In the genomic region with DNA sequence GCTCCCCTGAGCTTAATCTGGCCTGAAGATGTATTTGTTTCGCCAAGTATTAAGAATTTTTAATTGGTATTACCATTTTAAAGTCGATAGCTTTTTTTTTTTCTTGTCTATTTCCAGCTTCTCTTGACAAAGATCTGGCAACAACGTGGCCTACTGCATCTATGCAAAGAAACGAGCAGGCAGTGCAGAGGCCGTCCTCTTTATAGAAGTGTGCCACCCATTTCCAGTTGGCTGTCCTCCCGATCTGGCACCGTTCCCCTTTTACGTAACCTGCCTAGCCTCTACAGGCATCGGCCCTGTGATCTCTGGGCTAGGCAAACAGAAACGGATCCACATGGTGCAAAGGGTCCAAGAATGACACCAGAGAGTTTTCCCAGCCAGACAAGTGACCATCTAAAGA, we compare ENCODE assay signal across 9 mouse cellular contexts. TPM values are rescaled to one million over a fixed set of nuclear protein-coding genes. Genes with fewer than 3 reads are reported as not detected.
DNase-seq lines count a peak whose midpoint lies in the region; ATAC-seq and TF ChIP-seq lines count a peak whose summit lies in the region.
"Had no signal": no experiment of that assay in that cellular context is flagged by ENCODE, and none has a peak within 500 bp of the region (broad histone marks: within the 10 kb centered on the region; RNA-seq: fewer than 3 reads in every experiment).

No protein-coding gene starts in this region.

- no peak overlapping the region for H3K9ac ChIP-seq in forebrain, embryonic 16.5 days (replicated peaks; ENCODE audit: low read depth, low read length)
- H3K9ac ChIP-seq: embryonic facial prominence, embryonic 12.5 days had no signal

- no peaks in the 10 kb centered on the region for H3K36me3 ChIP-seq in thymus, adult 2 months (ENCODE audit: control insufficient read depth, insufficient read depth, low read length)
- no peaks in the 10 kb centered on the region for H3K36me3 ChIP-seq in forebrain, embryonic 16.5 days (ENCODE audit: control insufficient read depth, insufficient read depth)
- H3K36me3 ChIP-seq: embryonic facial prominence, embryonic 12.5 days had no signal

- no peaks in the 10 kb centered on the region for H3K9me3 ChIP-seq in forebrain, embryonic 16.5 days (ENCODE audit: control insufficient read depth, low read length)
- H3K9me3 ChIP-seq: embryonic facial prominence, embryonic 12.5 days had no signal

- peak; percentile 10 for DNase-seq in thymus, postnatal 0 days (ENCODE audit: low spot score)
- DNase-seq in thymus, adult 2 months = no peak
- peak; percentile 92 to 95 for DNase-seq in cerebellum, adult 18-20 months
- peak; percentile 86 for DNase-seq in heart, adult 8-10 months (ENCODE audit: low spot score)
- DNase-seq in layer of hippocampus, postnatal 25 days (ENCODE audit: extremely low spot score in 1 of 2, low spot score in 1 of 2) = peak; percentile 14 to 50
- DNase-seq in lung, postnatal 25 days (ENCODE audit: low spot score) = peak; percentile 93
- DNase-seq in spleen, postnatal 10 days (ENCODE audit: low spot score in 2 of 2) = peak; percentile 53 to 84

- no peak for ATAC-seq in forebrain, embryonic 16.5 days

- H3K27ac ChIP-seq in thymus, adult 2 months (ENCODE audit: control insufficient read depth, insufficient read depth, low read length) = no peak overlapping the region
- no peak overlapping the region for H3K27ac ChIP-seq in forebrain, embryonic 16.5 days (ENCODE audit: low read length)
- H3K27ac ChIP-seq: embryonic facial prominence, embryonic 12.5 days had no signal

- no peak for TF ChIP-seq CTCF in thymus, adult 2 months (IDR thresholded peaks at IDR 0.05; ENCODE audit: borderline replicate concordance, control insufficient read depth, extremely low read depth, insufficient read depth, low read length, poor library complexity)

- no peak for TF ChIP-seq POLR2A in thymus, adult 2 months (IDR thresholded peaks at IDR 0.05; ENCODE audit: control insufficient read depth, extremely low read depth, insufficient read depth, low read length, poor library complexity)

- peaks cover 5% of the 10 kb centered on the region; the same call in 1 of the 2 replicates for H3K4me1 ChIP-seq in thymus, adult 2 months (replicated peaks; ENCODE audit: control insufficient read depth, insufficient read depth, low read length)
- H3K4me1 ChIP-seq in forebrain, embryonic 16.5 days (replicated peaks; ENCODE audit: control insufficient read depth, insufficient read depth, low read length) = peaks cover 15% of the 10 kb centered on the region

- WGBS in thymus, adult 2 months = 15% methylated on average over 10 of the region's 10 CpGs
- 25% methylated on average over 10 of the region's 10 CpGs for WGBS in forebrain, embryonic 16.5 days

- no peaks in the 10 kb centered on the region for H3K27me3 ChIP-seq in thymus, adult 2 months (ENCODE audit: control insufficient read depth, insufficient read depth, low read length)
- no peaks in the 10 kb centered on the region for H3K27me3 ChIP-seq in forebrain, embryonic 16.5 days (replicated peaks; ENCODE audit: control insufficient read depth, insufficient read depth, low read length)
- H3K27me3 ChIP-seq: embryonic facial prominence, embryonic 12.5 days had no signal

- H3K4me2 ChIP-seq in forebrain, embryonic 16.5 days (ENCODE audit: low read length) = no peak overlapping the region

- no peak overlapping the region for H3K4me3 ChIP-seq in thymus, adult 2 months (ENCODE audit: control insufficient read depth, insufficient read depth, low read length)
- H3K4me3 ChIP-seq in forebrain, embryonic 16.5 days (replicated peaks; ENCODE audit: low read length) = no peak overlapping the region

RNA-seq across cellular contexts. Expression of a gene that starts 1.9 kb away (rescaled TPM):
- polyA plus RNA-seq in thymus, postnatal 0 days (2015; fragmentation: Nextera tagmentation; extraction: Ambion mirVana) = 5.9 and 6.9 TPM in 2 replicates
- polyA plus RNA-seq in thymus, adult 2 months (2012; rRNA removed) = 17.8 and 18.0 TPM in 2 replicates
- total RNA-seq in heart, adult 8-10 months (2022) = 10 to 100 TPM; 36.6 to 44.0 (median 41.1) TPM
- total RNA-seq in layer of hippocampus, postnatal 25 days (2021) = 10 to 100 TPM; 28.0 to 32.0 TPM
- 11.0 and 11.8 TPM in 2 replicates for polyA plus RNA-seq in forebrain, embryonic 16.5 days (2015; fragmentation: Nextera tagmentation; extraction: Ambion mirVana)

RNA-seq across cellular contexts. Expression of a gene that starts 41.1 kb away (rescaled TPM):
- polyA plus RNA-seq in thymus, postnatal 0 days (2015; fragmentation: Nextera tagmentation; extraction: Ambion mirVana) = 7.1 and 9.0 TPM in 2 replicates
- polyA plus RNA-seq in thymus, adult 2 months (2012; rRNA removed) = 4.0 and 5.0 TPM in 2 replicates
- total RNA-seq in heart, adult 8-10 months (2022) = 10 to 100 TPM; 42.7 to 56.7 (median 46.3) TPM
- total RNA-seq in layer of hippocampus, postnatal 25 days (2021) = 10 to 100 TPM; 14.3 to 15.8 TPM
- 15.0 and 16.3 TPM in 2 replicates for polyA plus RNA-seq in forebrain, embryonic 16.5 days (2015; fragmentation: Nextera tagmentation; extraction: Ambion mirVana)

RNA-seq across cellular contexts. Expression of a gene that starts 41.2 kb away (rescaled TPM):
- polyA plus RNA-seq in thymus, postnatal 0 days (2015; fragmentation: Nextera tagmentation; extraction: Ambion mirVana) = 19.1 and 19.8 TPM in 2 replicates
- polyA plus RNA-seq in thymus, adult 2 months (2012; rRNA removed) = 13.3 and 14.4 TPM in 2 replicates
- total RNA-seq in heart, adult 8-10 months (2022) = 10 to 100 TPM; 28.1 to 38.2 (median 32.3) TPM
- 10 to 100 TPM; 31.9 to 34.7 TPM for total RNA-seq in layer of hippocampus, postnatal 25 days (2021)
- 26.0 and 26.1 TPM in 2 replicates for polyA plus RNA-seq in forebrain, embryonic 16.5 days (2015; fragmentation: Nextera tagmentation; extraction: Ambion mirVana)
